Mouse (Mus musculus) embryonic fibroblast, embryonic 13.5 days (primary cell): ENCODE data around the gene Crtc1.

Source experiments
- CTCF ChIP-seq: IDR thresholded peaks from 2 replicates; pipeline ENCODE4 v1.5.1; 2011; ENCODE audit warnings: mild to moderate bottlenecking, control low read depth, low read length, moderate library complexity, borderline replicate concordance; ENCODE audit not compliant: insufficient read depth
- POLR2A ChIP-seq: IDR thresholded peaks from 2 replicates; pipeline ENCODE4 v1.6.1; 2011; ENCODE audit warnings: low read depth, mild to moderate bottlenecking, control low read depth, low read length, moderate library complexity

DNA sequence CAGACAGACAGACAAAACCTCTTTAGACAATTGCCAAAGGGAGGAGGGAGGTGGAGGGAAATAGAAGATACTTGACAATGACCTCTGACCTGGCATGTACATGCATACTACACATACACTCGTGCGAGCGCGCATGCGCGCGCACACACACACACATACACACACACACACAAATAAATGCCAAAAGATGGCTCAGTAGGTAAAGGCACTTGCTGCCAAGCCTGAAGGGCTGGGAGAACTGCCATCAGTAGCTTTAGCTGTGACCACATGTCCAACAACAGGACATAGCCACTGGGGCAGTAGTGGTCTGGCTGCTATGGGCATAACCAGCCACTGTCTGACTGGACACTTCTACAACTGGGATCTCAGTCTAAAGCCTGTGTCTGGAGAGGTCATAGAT lies 32.5 kb upstream of the Crtc1 start:
- TF ChIP-seq CTCF (no peak), POLR2A (no peak)
